Mouse (Mus musculus) heart, postnatal 0 days (tissue): Measurements from ENCODE around the gene Ccdc103.

Experiments used
- CTCF ChIP-seq: IDR thresholded peaks from 2 replicates; pipeline ENCODE4 v1.5.1; 2016; ENCODE audit warnings: antibody characterized with exemption, control low read depth, low read depth
- EP300 ChIP-seq: IDR thresholded peaks from 2 replicates; pipeline ENCODE4 v1.6.1; 2016; ENCODE audit warnings: antibody characterized with exemption, low read depth

- no peak for TF ChIP-seq CTCF
- TF ChIP-seq EP300: no peak
Measured at GRCm38 (mm10) chr11:102836146-102836545, 44.9 kb upstream of the Ccdc103 start.
